Mouse (Mus musculus) cerebellum, adult 2 months (tissue): Measurements from ENCODE around the gene Cse1l. TPM values are rescaled to one million over a fixed set of nuclear protein-coding genes. Genes with fewer than 3 reads are reported as not detected.

Source experiments
- DNase-seq, 2 experiments: peaks; one replicate each; pipeline ENCODE4 v3.0.0; 2021
- H3K27ac ChIP-seq: fragments of 200-500 bp; 2 replicates; pipeline ENCODE4 v1.5.1; 2012; ENCODE audit warnings: low read length, control low read depth, inconsistent platforms; ENCODE audit not compliant: insufficient read depth
- H3K27me3 ChIP-seq: fragments of 200-500 bp; 2 replicates; pipeline ENCODE4 v1.6.1; 2012; ENCODE audit warnings: inconsistent platforms, mild to moderate bottlenecking, low read length, moderate library complexity; ENCODE audit not compliant: control insufficient read depth, insufficient read depth
- H3K4me1 ChIP-seq: fragments of 200-500 bp; 2 replicates; pipeline ENCODE4 v1.6.1; 2011; ENCODE audit warnings: low read length; ENCODE audit not compliant: control insufficient read depth, insufficient read depth
- H3K4me3 ChIP-seq: fragments of 200-500 bp; replicated peaks from 2 replicates; pipeline ENCODE3; 2011; ENCODE audit warnings: mild to moderate bottlenecking, low read depth, low read length, control low read depth; ENCODE audit not compliant: insufficient read depth
- CTCF ChIP-seq: fragments of 200-500 bp; IDR thresholded peaks from 2 replicates; pipeline ENCODE4 v1.5.1; 2011; ENCODE audit warnings: low read depth, mild to moderate bottlenecking, control low read depth, low read length, moderate library complexity, borderline replicate concordance; ENCODE audit not compliant: insufficient read depth
- POLR2A ChIP-seq: fragments of 200-500 bp; IDR thresholded peaks from 2 replicates; pipeline ENCODE4 v1.6.1; 2011; ENCODE audit warnings: low read length, control low read depth, borderline replicate concordance; ENCODE audit not compliant: insufficient read depth
- WGBS: fragments of 180-500 bp; shearing (Covaris S2); methylation state at CpG from one replicate; pipeline ENCODE4 v1.1.7; 2018; 5-methylcytosine and 5-hydroxymethylcytosine counted together
- polyA plus RNA-seq: library from polyadenylated mRNA; depleted of rRNA; stranded (reverse); fragments of >200 nt; gene quantifications from 2 replicates; pipeline ENCODE4 v1.2.3, GENCODE M21; 2012; rRNA removed

The Cse1l gene
- polyA plus RNA-seq, 1 experiment: 49.9 TPM

GRCm38 (mm10) chr2:166983351-166983894, 77.6 kb downstream of the Cse1l start:
- Histone ChIP-seq H3K27me3 (no peaks in the 10 kb centered on the region), H3K4me1 (no peaks in the 10 kb centered on the region), H3K4me3 (no peak overlapping the region), H3K27ac (no peak overlapping the region)
- TF ChIP-seq POLR2A (no peak), CTCF (no peak)
- DNase-seq: no peak
- WGBS: 49% methylated on average over 4 of the region's 4 CpGs

GRCm38 (mm10) chr2:166990861-166991260, 85.0 kb downstream of the Cse1l start:
- 68% methylated on average over 7 of the region's 7 CpGs for WGBS
- H3K27me3 ChIP-seq: no peaks in the 10 kb centered on the region
- no peak overlapping the region for H3K4me3 ChIP-seq
- TF ChIP-seq CTCF: no peak
- no peak for TF ChIP-seq POLR2A
- peaks cover 2% of the 10 kb centered on the region; the same call in 1 of the 2 replicates for H3K4me1 ChIP-seq
- no peak overlapping the region for H3K27ac ChIP-seq
- DNase-seq: no peak

GRCm38 (mm10) chr2:166991945-166992344, 86.1 kb downstream of the Cse1l start:
- TF ChIP-seq POLR2A (no peak), CTCF (no peak)
- no peak for DNase-seq
- no peak overlapping the region for H3K27ac ChIP-seq
- H3K27me3 ChIP-seq: no peaks in the 10 kb centered on the region
- H3K4me3 ChIP-seq: no peak overlapping the region
- H3K4me1 ChIP-seq: peaks cover 5% of the 10 kb centered on the region; the same call in 1 of the 2 replicates

GRCm38 (mm10) chr2:166995021-166995795, 89.4 kb downstream of the Cse1l start:
- peaks cover 5% of the 10 kb centered on the region; the same call in 1 of the 2 replicates for H3K4me1 ChIP-seq
- peak; percentile 34 to 49 for DNase-seq
- WGBS: 1% methylated on average over 28 of the region's 28 CpGs
- H3K4me3 ChIP-seq: peak overlapping the region; percentile 78
- peak overlapping the region; percentile 13 for H3K27ac ChIP-seq
- TF ChIP-seq POLR2A (no peak), CTCF (no peak)
- H3K27me3 ChIP-seq: no peaks in the 10 kb centered on the region

Other genes starting within 250 kb of the Cse1l start
- gene Prex1, start 192.2 kb upstream of the Cse1l start, polyA plus RNA-seq: 70.1 and 74.3 TPM in 2 replicates
- 6.8 and 7.7 TPM in 2 replicates for gene Trp53rkb, start 113.5 kb upstream of the Cse1l start, polyA plus RNA-seq
- gene Arfgef2, start 100.5 kb upstream of the Cse1l start, polyA plus RNA-seq: 27.9 and 29.1 TPM in 2 replicates
- 52.2 and 54.9 TPM in 2 replicates for gene Stau1, start 90.3 kb downstream of the Cse1l start, polyA plus RNA-seq
- gene Ddx27, start 109.2 kb downstream of the Cse1l start, polyA plus RNA-seq: 33.5 TPM in 2 replicates
- 25.4 and 25.9 TPM in 2 replicates for gene Znfx1, start 157.0 kb downstream of the Cse1l start, polyA plus RNA-seq